Mouse (Mus musculus) CH12F3 (cell line): Measurements from ENCODE around the gene Suox.
"Not testable (repeated sequence)": the region's sequence is repeated elsewhere in the genome, so short reads cannot be mapped to it uniquely, and the experiment has no call there.

Experiments
- in situ Hi-C: fragments of 300-500 bp; cut with MboI; formaldehyde crosslinking; loops from 2 replicates; pipeline ENCODE4 v1.14.3; 2020; ENCODE audit warnings: low sequenced_read_pairs

Gene Suox

GRCm38 (mm10) chr10:128665307-128665706 is 8.6 kb downstream of the Suox start:
- in situ Hi-C loops, result no loop called here

- in situ Hi-C loops, result no loop called here
Measured at GRCm38 (mm10) chr10:128664808-128665207, 9.1 kb downstream of the Suox start.

- in situ Hi-C loops, result no loop called here
Measured at GRCm38 (mm10) chr10:128663441-128664220, 10.2 kb downstream of the Suox start.

GRCm38 (mm10) chr10:128662465-128662864 is 11.4 kb downstream of the Suox start:
- in situ Hi-C loops, result no loop called here

- in situ Hi-C loops, result no loop called here
Measured at GRCm38 (mm10) chr10:128659490-128659889, 14.4 kb downstream of the Suox start.

GRCm38 (mm10) chr10:128657844-128658243 is 16.0 kb downstream of the Suox start:
- in situ Hi-C loops, result no loop called here

GRCm38 (mm10) chr10:128656731-128657130 is 17.1 kb downstream of the Suox start:
- in situ Hi-C loops, result no loop called here

GRCm38 (mm10) chr10:128655254-128655653 is 18.6 kb downstream of the Suox start:
- in situ Hi-C loops, result no loop called here

GRCm38 (mm10) chr10:128653866-128654265 is 20.0 kb downstream of the Suox start:
- in situ Hi-C loops, result no loop called here

GRCm38 (mm10) chr10:128646139-128647089 is 27.5 kb downstream of the Suox start:
- in situ Hi-C loops, result no loop called here

- in situ Hi-C loops, result no loop called here
Measured at GRCm38 (mm10) chr10:128645111-128646011, 28.5 kb downstream of the Suox start, which contains the start of gene Ikzf4. Ikzf4 (minus strand) TSS chr10:128645991.

- in situ Hi-C loops, result no loop called here
Measured at GRCm38 (mm10) chr10:128642749-128643148, 31.1 kb downstream of the Suox start.

GRCm38 (mm10) chr10:128641871-128642270 is 32.0 kb downstream of the Suox start:
- in situ Hi-C loops, result no loop called here

GRCm38 (mm10) chr10:128640891-128641290 is 33.0 kb downstream of the Suox start:
- in situ Hi-C loops, result no loop called here

- in situ Hi-C loops, result no loop called here
Measured at GRCm38 (mm10) chr10:128639999-128640398, 33.9 kb downstream of the Suox start.

GRCm38 (mm10) chr10:128637011-128637410 is 36.9 kb downstream of the Suox start:
- in situ Hi-C loops, result no loop called here

GRCm38 (mm10) chr10:128636561-128636960 is 37.3 kb downstream of the Suox start:
- in situ Hi-C loops, result no loop called here

- in situ Hi-C loops, result no loop called here
Measured at GRCm38 (mm10) chr10:128635697-128636096, 38.2 kb downstream of the Suox start.

GRCm38 (mm10) chr10:128631571-128631970 is 42.3 kb downstream of the Suox start:
- in situ Hi-C loops, result no loop called here

- in situ Hi-C loops, result not testable (repeated sequence)
Measured at GRCm38 (mm10) chr10:128630306-128630705, 43.6 kb downstream of the Suox start.

GRCm38 (mm10) chr10:128629746-128630145 is 44.1 kb downstream of the Suox start:
- in situ Hi-C loops, result no loop called here
